Mouse (Mus musculus) CH12.LX (cell line): ENCODE results near the gene Rbpjl.

Experiments used
- CTCF ChIP-seq, 2 experiments: IDR thresholded peaks in 1 of 2; conservative IDR thresholded peaks in 1 of 2; 2 replicates each; pipeline ENCODE4 v1.5.1; 2011 to 2012; ENCODE audit warnings: low read depth in 2 of 2, low read length in 2 of 2, improper control_type of control experiment in 1 of 2, inconsistent platforms in 1 of 2, mild to moderate bottlenecking in 1 of 2, moderate library complexity in 1 of 2
- E2F4 ChIP-seq: IDR thresholded peaks from 2 replicates; pipeline ENCODE4 v1.6.1; 2011; ENCODE audit warnings: low read depth, low read length, improper control_type of control experiment; ENCODE audit not compliant: insufficient replicate concordance
- GABPA ChIP-seq: IDR thresholded peaks from 2 replicates; pipeline ENCODE4 v1.6.1; 2012; ENCODE audit warnings: low read depth, low read length, improper control_type of control experiment, inconsistent platforms; ENCODE audit not compliant: insufficient replicate concordance
- IRF4 ChIP-seq: IDR thresholded peaks from 2 replicates; pipeline ENCODE4 v1.6.1; 2014; ENCODE audit warnings: low read depth, mild to moderate bottlenecking, inconsistent platforms, low read length, improper control_type of control experiment
- NELFE ChIP-seq: IDR thresholded peaks from 2 replicates; pipeline ENCODE4 v1.6.1; 2011; ENCODE audit warnings: low read depth, low read length, improper control_type of control experiment
- NRF1 ChIP-seq: IDR thresholded peaks from 2 replicates; pipeline ENCODE4 v1.6.1; 2014; ENCODE audit warnings: low read depth, mild to moderate bottlenecking, inconsistent platforms, low read length, improper control_type of control experiment, moderate library complexity
- POLR2A ChIP-seq: IDR thresholded peaks from 2 replicates; pipeline ENCODE4 v1.6.1; 2011; ENCODE audit warnings: low read depth, mild to moderate bottlenecking, improper control_type of control experiment, low read length
- RCOR1 ChIP-seq: conservative IDR thresholded peaks from 2 replicates; pipeline ENCODE4 v1.6.1; 2012; ENCODE audit warnings: low read depth, mild to moderate bottlenecking, inconsistent platforms, low read length, improper control_type of control experiment
- SMC3 ChIP-seq: IDR thresholded peaks from 2 replicates; pipeline ENCODE4 v1.6.1; 2011; ENCODE audit warnings: low read depth, low read length, improper control_type of control experiment
- TBP ChIP-seq: conservative IDR thresholded peaks from 2 replicates; pipeline ENCODE4 v1.6.1; 2011; ENCODE audit warnings: low read depth, low read length, improper control_type of control experiment
- TCF12 ChIP-seq: IDR thresholded peaks from 2 replicates; pipeline ENCODE4 v1.6.1; 2014; ENCODE audit warnings: low read depth, mild to moderate bottlenecking, inconsistent platforms, low read length, improper control_type of control experiment
- ZC3H11A ChIP-seq: IDR thresholded peaks from 2 replicates; pipeline ENCODE4 v1.6.1; 2012; ENCODE audit warnings: low read depth, mild to moderate bottlenecking, inconsistent platforms, low read length, improper control_type of control experiment
- ZKSCAN1 ChIP-seq: IDR thresholded peaks from 2 replicates; pipeline ENCODE4 v1.6.1; 2012; ENCODE audit warnings: low read depth, inconsistent platforms, low read length, improper control_type of control experiment, borderline replicate concordance

DNA sequence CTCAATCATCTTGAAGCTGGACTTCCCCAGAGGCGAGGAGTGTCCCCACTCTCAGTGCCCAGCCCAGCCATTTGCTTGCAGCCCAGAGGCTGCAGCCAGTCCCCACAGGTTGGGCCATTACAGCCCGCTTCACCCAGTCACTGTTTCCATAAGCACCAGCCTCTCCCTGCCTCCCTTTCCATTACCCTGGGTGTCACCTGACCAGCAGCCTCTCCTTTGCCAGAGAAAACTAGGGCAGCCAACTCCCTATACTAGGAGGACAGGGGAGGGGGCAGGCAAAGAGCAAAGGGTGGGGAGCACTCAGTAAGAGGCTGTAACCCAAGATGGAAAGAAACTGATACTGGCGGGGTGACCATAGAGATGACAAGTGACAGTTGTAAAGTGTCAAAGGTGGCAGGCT lies 34.0 kb downstream of the Rbpjl start:
- TF ChIP-seq CTCF (conservative IDR thresholded peaks at IDR 0.05 in 1 of 2, IDR thresholded peaks at IDR 0.05 in 1 of 2; ENCODE audit: low read depth in 2 of 2, low read length in 2 of 2) (no peak), POLR2A (no peak), ZC3H11A (no peak), SMC3 (no peak), NELFE (no peak), E2F4 (no peak), RCOR1 (no peak), GABPA (no peak), ZKSCAN1 (no peak), NRF1 (no peak), IRF4 (no peak), TBP (no peak), TCF12 (no peak)
